Mouse (Mus musculus): ENCODE data around the gene Chst11. TPM values are rescaled to one million over a fixed set of nuclear protein-coding genes. Genes with fewer than 3 reads are reported as not detected.

The Chst11 gene
- polyA plus RNA-seq, 1 experiment from 2014 or later = 4.5 TPM

DNA sequence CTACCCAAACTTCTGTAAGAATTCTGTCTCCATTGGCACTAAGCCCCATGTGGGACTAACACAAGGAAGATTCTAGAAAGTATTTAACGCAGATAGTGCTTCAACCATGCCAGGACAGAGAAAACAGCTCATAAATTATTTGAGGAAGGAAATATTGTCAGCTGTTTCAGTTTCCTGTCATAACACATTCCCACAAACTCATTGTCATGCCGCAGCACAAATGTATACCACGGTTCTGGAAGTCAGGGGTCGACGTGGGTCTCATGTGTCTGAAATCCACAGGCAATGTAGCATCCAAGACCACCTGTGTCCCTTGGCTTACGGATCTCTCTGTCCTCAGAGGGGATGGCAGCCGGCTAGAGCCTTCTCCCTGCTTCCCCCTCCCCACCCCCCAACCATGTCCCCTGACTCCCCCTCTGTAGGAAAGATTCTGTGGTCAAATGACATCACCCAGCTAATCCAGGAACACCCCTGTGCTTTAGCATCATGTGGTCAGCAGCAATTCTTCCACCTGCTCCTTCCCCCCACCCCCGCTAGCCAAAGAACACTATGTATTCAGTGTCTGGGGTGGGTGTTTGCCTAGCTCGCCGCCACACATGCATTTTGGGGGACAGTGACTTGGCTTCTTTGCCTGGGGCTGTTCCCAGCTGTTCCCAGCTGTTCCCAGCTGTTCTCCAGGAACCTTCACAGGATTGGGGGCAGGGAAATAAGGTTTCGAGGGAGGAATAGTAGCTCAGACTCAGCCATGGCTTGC is 183.2 kb downstream of the Chst11 start:
- 79% methylated on average over 11 of the region's 11 CpGs for WGBS
- no peaks in the 10 kb centered on the region for H3K36me3 ChIP-seq (ENCODE audit: control insufficient read depth, insufficient read depth, low read length)
- DNase-seq (no peak), ATAC-seq (ENCODE audit: low FRiP score, low TSS enrichment) (no peak)
- H3K9ac ChIP-seq (replicated peaks; ENCODE audit: low read length) = no peak overlapping the region
- no peaks in the 10 kb centered on the region for H3K4me1 ChIP-seq (ENCODE audit: control insufficient read depth, insufficient read depth, low read length)
- H3K27ac ChIP-seq (replicated peaks; ENCODE audit: low read depth, low read length) = no peak overlapping the region
- no peaks in the 10 kb centered on the region for H3K9me3 ChIP-seq (ENCODE audit: control insufficient read depth, low read length)
- no peak overlapping the region for H3K4me2 ChIP-seq (ENCODE audit: low read length)
- H3K4me3 ChIP-seq (replicated peaks; ENCODE audit: low read depth, low read length) = no peak overlapping the region
- H3K27me3 ChIP-seq (ENCODE audit: control insufficient read depth, insufficient read depth, low read length) = no peaks in the 10 kb centered on the region

DNA sequence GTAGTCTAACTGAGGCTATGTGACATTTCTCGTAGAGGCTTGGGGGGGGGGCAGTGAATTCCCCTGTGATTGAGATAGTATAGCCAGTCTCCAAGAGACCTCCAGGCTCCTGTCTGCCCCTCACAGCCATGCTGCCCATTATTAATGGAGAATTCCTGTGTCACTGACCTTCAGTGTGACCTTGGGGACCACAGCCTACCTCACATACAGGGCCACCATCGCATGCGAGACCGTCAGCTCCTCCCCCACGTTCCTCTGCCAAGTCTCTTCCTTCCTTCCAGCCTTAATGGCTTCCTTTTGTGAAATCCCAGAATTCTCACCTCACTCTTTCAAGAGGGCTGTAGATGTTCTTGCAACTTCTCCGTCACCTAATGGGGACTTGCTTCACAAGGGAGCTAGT is 184.3 kb downstream of the Chst11 start:
- DNase-seq (no peak), ATAC-seq (ENCODE audit: low FRiP score, low TSS enrichment) (no peak)
- 96% methylated on average over 6 of the region's 6 CpGs for WGBS

DNA sequence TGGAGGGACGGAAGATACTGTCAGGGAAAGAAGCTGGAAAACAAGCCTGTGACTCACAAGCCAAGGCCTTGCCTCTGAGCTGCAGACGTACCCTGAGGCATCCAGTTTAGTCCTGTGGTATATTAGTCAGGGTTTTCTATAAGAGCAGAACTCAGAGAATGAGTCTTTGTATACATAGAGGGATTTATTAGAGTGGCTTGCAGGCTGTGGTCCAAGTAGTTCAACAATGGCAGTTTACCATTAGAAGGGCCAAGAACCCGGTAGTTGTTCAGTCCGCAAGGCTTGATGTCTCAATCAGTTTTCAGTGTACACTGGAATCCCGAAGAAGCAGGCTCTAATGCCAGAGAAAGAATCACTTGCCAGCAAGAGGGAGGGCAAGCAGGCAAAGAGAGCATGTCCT is 192.9 kb downstream of the Chst11 start:
- no peak overlapping the region for H3K4me3 ChIP-seq (replicated peaks; ENCODE audit: low read depth, low read length)
- no peak overlapping the region for H3K9ac ChIP-seq (replicated peaks; ENCODE audit: low read length)
- peak; percentile 35 for DNase-seq
- H3K36me3 ChIP-seq (ENCODE audit: control insufficient read depth, insufficient read depth, low read length) = no peaks in the 10 kb centered on the region
- H3K27ac ChIP-seq (replicated peaks; ENCODE audit: low read depth, low read length) = no peak overlapping the region
- WGBS = 66% methylated on average over 5 of the region's 5 CpGs
- H3K9me3 ChIP-seq (ENCODE audit: control insufficient read depth, low read length) = no peaks in the 10 kb centered on the region; the same call in 1 of the 2 replicates
- H3K4me1 ChIP-seq (ENCODE audit: control insufficient read depth, insufficient read depth, low read length) = 0 out of 2 replicates have a peak, but pooled peaks cover 7% of the 10 kb centered on the region
- H3K4me2 ChIP-seq (ENCODE audit: low read length) = no peak overlapping the region
- H3K27me3 ChIP-seq (ENCODE audit: control insufficient read depth, insufficient read depth, low read length) = no peaks in the 10 kb centered on the region
- ATAC-seq (ENCODE audit: low FRiP score, low TSS enrichment) = no peak

More for the DNA sequence above, 184.3 kb downstream of the Chst11 start:
- Histone ChIP-seq H3K4me1 (ENCODE audit: control insufficient read depth, insufficient read depth, low read length) (no peaks in the 10 kb centered on the region), H3K9ac (replicated peaks; ENCODE audit: low read length) (no peak overlapping the region), H3K4me3 (replicated peaks; ENCODE audit: low read depth, low read length) (no peak overlapping the region), H3K27me3 (ENCODE audit: control insufficient read depth, insufficient read depth, low read length) (no peaks in the 10 kb centered on the region), H3K9me3 (ENCODE audit: control insufficient read depth, low read length) (no peaks in the 10 kb centered on the region), H3K27ac (replicated peaks; ENCODE audit: low read depth, low read length) (no peak overlapping the region), H3K4me2 (ENCODE audit: low read length) (no peak overlapping the region), H3K36me3 (ENCODE audit: control insufficient read depth, insufficient read depth, low read length) (no peaks in the 10 kb centered on the region)

DNA sequence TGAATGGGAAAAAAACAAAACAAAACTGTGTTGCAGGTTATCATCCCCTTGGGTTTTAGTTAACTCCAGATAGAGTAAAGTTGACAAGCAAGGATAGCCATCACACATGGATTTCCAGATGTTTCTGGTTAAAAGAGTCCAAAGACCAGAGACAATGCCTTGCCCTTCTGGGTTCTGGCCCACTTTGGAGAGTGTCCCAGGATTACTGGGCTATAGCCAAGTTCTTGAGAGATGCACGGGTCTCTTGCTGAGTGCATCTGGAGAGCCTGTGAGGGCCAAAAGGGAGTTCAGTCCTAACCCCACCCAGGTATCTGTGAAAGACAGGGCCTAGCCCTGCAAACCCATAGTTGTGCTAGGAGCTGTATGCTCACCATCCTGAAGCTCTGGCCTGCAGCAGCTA is 193.4 kb downstream of the Chst11 start:
- 93% methylated on average over 1 of the region's 1 CpGs for WGBS
- no peak overlapping the region for H3K4me2 ChIP-seq (ENCODE audit: low read length)
- H3K4me3 ChIP-seq (replicated peaks; ENCODE audit: low read depth, low read length) = no peak overlapping the region
- H3K27ac ChIP-seq (replicated peaks; ENCODE audit: low read depth, low read length) = no peak overlapping the region
- no peaks in the 10 kb centered on the region for H3K27me3 ChIP-seq (ENCODE audit: control insufficient read depth, insufficient read depth, low read length)
- H3K4me1 ChIP-seq (ENCODE audit: control insufficient read depth, insufficient read depth, low read length) = 0 out of 2 replicates have a peak, but pooled peaks cover 7% of the 10 kb centered on the region
- H3K9me3 ChIP-seq (ENCODE audit: control insufficient read depth, low read length) = no peaks in the 10 kb centered on the region; the same call in 1 of the 2 replicates
- ATAC-seq (ENCODE audit: low FRiP score, low TSS enrichment) = no peak
- no peak overlapping the region for H3K9ac ChIP-seq (replicated peaks; ENCODE audit: low read length)
- no peaks in the 10 kb centered on the region for H3K36me3 ChIP-seq (ENCODE audit: control insufficient read depth, insufficient read depth, low read length)
- no peak for DNase-seq

DNA sequence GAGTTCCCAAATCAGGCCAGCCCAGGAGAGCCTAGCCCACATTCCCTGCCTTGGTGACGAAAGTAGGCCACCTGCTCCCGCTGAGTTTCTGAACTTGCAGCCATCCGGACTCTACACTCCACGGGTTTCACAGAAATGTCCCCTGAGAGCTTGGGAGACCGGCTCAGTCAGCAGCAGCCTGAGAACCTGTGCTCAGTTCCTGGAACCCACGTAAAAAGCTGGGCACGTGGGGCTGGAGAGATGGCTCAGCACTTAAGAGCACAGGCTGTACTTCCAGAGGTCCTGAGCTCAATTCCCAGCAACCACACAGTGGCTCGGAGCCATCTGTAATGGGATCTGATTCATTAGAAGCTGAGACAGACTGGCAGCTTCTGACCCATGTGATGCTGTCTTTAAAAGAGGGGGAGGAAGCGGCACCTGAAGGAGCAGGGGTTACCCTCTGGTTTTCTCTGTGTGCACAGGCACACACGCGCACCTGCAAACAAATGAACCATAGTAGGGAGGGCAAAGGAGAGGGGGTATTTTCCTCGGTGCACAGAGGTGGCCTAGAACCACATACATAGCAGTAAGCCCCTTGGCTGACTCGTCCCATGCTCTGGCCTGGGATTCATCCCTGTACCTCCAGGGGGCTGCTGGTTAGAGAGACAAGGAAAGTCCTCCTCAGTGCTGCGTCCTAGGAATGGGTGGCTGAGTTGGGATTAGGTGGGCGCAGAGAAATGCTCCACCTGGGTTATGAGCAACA is 196.7 kb downstream of the Chst11 start:
- H3K27ac ChIP-seq (replicated peaks; ENCODE audit: low read depth, low read length) = no peak overlapping the region
- ATAC-seq (ENCODE audit: low FRiP score, low TSS enrichment) (no peak), DNase-seq (no peak)
- H3K4me1 ChIP-seq (ENCODE audit: control insufficient read depth, insufficient read depth, low read length) = peaks cover 16% of the 10 kb centered on the region; the same call in 1 of the 2 replicates
- 72% methylated on average over 15 of the region's 15 CpGs for WGBS
- H3K9me3 ChIP-seq (ENCODE audit: control insufficient read depth, low read length) = no peaks in the 10 kb centered on the region; the same call in 1 of the 2 replicates
- H3K4me3 ChIP-seq (replicated peaks; ENCODE audit: low read depth, low read length) = no peak overlapping the region
- H3K36me3 ChIP-seq (ENCODE audit: control insufficient read depth, insufficient read depth, low read length) = no peaks in the 10 kb centered on the region
- H3K27me3 ChIP-seq (ENCODE audit: control insufficient read depth, insufficient read depth, low read length) = no peaks in the 10 kb centered on the region
- no peak overlapping the region for H3K4me2 ChIP-seq (ENCODE audit: low read length)
- H3K9ac ChIP-seq (replicated peaks; ENCODE audit: low read length) = no peak overlapping the region

DNA sequence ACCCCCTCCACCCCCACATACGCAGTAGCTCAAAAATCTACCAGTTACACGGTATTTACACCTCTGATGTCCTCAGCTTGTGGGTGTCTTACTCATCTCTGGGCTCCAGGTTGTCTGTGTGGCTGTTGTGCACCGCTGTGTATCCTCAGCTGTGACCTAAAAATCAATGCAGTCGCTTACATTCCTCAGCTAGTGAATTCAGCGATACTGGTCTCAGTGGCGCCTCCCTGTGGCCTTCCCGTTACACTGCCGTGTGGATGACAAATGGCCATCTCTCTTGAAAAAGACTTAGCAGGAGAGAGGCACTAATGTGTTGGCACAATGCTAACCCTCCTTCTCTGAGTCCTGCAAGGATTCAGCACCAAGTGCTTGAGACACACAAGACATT is 197.3 kb downstream of the Chst11 start:
- ATAC-seq (ENCODE audit: low FRiP score, low TSS enrichment) = no peak
- H3K9ac ChIP-seq (replicated peaks; ENCODE audit: low read length) = no peak overlapping the region
- no peaks in the 10 kb centered on the region for H3K27me3 ChIP-seq (ENCODE audit: control insufficient read depth, insufficient read depth, low read length)
- H3K4me3 ChIP-seq (replicated peaks; ENCODE audit: low read depth, low read length) = no peak overlapping the region
- H3K9me3 ChIP-seq (ENCODE audit: control insufficient read depth, low read length) = no peaks in the 10 kb centered on the region; the same call in 1 of the 2 replicates
- no peak overlapping the region for H3K4me2 ChIP-seq (ENCODE audit: low read length)
- WGBS = 25% methylated on average over 8 of the region's 8 CpGs
- DNase-seq = peak; percentile 83
- H3K27ac ChIP-seq (replicated peaks; ENCODE audit: low read depth, low read length) = no peak overlapping the region
- H3K36me3 ChIP-seq (ENCODE audit: control insufficient read depth, insufficient read depth, low read length) = no peaks in the 10 kb centered on the region
- H3K4me1 ChIP-seq (ENCODE audit: control insufficient read depth, insufficient read depth, low read length) = peaks cover 16% of the 10 kb centered on the region; the same call in 1 of the 2 replicates

DNA sequence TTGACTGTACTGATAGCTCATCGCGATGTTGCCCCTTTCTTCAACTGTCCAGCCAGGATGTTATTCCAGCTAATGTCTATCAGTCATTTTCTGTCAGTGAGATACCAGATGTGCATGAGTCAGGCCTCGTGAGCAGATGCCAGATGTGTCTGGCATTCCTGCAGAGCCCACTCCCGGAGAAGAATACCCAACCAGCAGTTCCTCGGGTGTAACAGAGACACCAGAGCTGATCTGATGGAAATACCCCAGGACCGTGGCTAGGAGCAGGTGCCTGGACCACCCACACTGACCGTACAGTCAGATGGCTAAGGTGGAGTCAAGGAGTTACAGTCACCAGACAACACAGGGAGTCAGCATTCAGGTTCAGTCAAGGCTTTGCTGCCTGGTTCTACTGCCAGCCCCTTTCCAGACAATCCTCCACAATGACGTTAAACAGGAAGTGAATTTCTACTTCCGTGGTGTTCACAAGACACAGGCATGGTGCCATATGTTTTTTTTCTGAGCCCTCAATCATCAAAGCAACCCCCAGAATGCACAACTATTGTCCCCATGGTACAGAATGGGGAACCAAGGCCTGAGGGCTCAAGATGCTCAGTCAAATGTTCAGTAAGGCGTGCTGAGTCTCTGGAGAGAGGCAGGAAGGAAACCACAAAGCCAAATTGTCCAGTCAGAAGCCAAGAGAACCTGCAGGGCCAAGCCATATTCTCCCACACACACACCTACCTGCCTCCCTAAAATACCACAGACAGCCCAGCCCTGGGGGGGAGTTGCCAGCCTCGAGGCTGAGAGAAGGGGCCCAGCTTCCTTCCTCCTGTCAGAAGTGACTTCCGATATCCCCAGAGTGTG is 198.6 kb downstream of the Chst11 start:
- H3K9me3 ChIP-seq (ENCODE audit: control insufficient read depth, low read length) = no peaks in the 10 kb centered on the region; the same call in 1 of the 2 replicates
- 81% methylated on average over 12 of the region's 12 CpGs for WGBS
- peaks cover 16% of the 10 kb centered on the region; the same call in 1 of the 2 replicates for H3K4me1 ChIP-seq (ENCODE audit: control insufficient read depth, insufficient read depth, low read length)
- H3K27ac ChIP-seq (replicated peaks; ENCODE audit: low read depth, low read length) = peak overlapping the region; percentile 47; the same call in 1 of the 2 replicates
- H3K27me3 ChIP-seq (ENCODE audit: control insufficient read depth, insufficient read depth, low read length) = no peaks in the 10 kb centered on the region
- ATAC-seq (ENCODE audit: low FRiP score, low TSS enrichment) (no peak), DNase-seq (no peak)
- H3K36me3 ChIP-seq (ENCODE audit: control insufficient read depth, insufficient read depth, low read length) = no peaks in the 10 kb centered on the region
- H3K4me2 ChIP-seq (ENCODE audit: low read length) = no peak overlapping the region
- H3K9ac ChIP-seq (replicated peaks; ENCODE audit: low read length) = no peak overlapping the region
- H3K4me3 ChIP-seq (replicated peaks; ENCODE audit: low read depth, low read length) = no peak overlapping the region

DNA sequence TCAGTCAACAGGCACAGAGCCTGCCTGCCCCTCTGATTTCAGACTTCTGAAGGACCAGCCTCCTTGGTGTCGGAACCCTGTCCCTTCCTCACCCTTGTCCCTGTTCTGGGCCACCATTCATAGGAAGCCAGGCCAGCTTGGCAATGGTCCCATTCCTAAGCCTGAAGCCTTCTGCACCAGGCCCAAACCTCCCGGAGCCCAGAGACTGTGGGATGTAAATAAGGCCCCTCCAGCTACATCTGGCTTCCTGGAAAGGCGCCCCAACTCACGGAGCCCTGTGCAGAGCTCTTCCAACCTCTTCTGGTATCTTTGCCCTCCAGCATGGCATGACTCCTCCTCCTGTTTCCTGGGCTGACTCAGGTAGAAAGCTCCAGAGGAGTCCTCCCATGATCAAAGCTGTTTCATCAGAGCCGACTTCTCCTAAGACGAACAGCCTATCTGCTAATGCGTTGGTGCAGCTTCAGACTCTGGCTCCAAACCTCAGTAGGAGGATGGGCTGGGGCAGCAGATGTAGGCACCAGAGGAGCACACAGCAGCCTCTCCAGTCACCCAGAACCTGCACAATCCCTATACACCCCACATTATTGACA is 199.3 kb downstream of the Chst11 start:
- H3K9me3 ChIP-seq (ENCODE audit: control insufficient read depth, low read length) = no peaks in the 10 kb centered on the region
- ATAC-seq (ENCODE audit: low FRiP score, low TSS enrichment) = no peak
- no peak overlapping the region for H3K4me2 ChIP-seq (ENCODE audit: low read length)
- peak; percentile 38 for DNase-seq
- peak overlapping the region; percentile 47; the same call in 1 of the 2 replicates for H3K27ac ChIP-seq (replicated peaks; ENCODE audit: low read depth, low read length)
- WGBS = 68% methylated on average over 7 of the region's 7 CpGs
- H3K4me3 ChIP-seq (replicated peaks; ENCODE audit: low read depth, low read length) = no peak overlapping the region
- peaks cover 16% of the 10 kb centered on the region; the same call in 1 of the 2 replicates for H3K4me1 ChIP-seq (ENCODE audit: control insufficient read depth, insufficient read depth, low read length)
- H3K9ac ChIP-seq (replicated peaks; ENCODE audit: low read length) = no peak overlapping the region
- no peaks in the 10 kb centered on the region for H3K27me3 ChIP-seq (ENCODE audit: control insufficient read depth, insufficient read depth, low read length)
- no peaks in the 10 kb centered on the region for H3K36me3 ChIP-seq (ENCODE audit: control insufficient read depth, insufficient read depth, low read length)
